Mouse (Mus musculus) layer of hippocampus, adult 9-10 months (tissue): ENCODE measurements at regions not wholly inside any gene's neighbourhood (a gene's known extent, or its start where the extent isn't known, plus 50 kb on each side); places are given as distances from the start of the nearest gene placed in this dataset.

Experiments used
- DNase-seq: peaks from one replicate; pipeline ENCODE4 v3.0.0; 2022; ENCODE audit warnings: low spot score

GRCm38 (mm10) chr15:94049638-94050273 lies 415.5 kb downstream of the Adamts20 start:
- no peak for DNase-seq

GRCm38 (mm10) chr15:94046186-94046585 lies 419.0 kb downstream of the Adamts20 start:
- no peak for DNase-seq

- DNase-seq = peak; percentile 33
These were observed 420.0 kb downstream of the Adamts20 start for GRCm38 (mm10) chr15:94045131-94045756.

- no peak for DNase-seq
These were observed 432.3 kb downstream of the Adamts20 start for GRCm38 (mm10) chr15:94032957-94033356.

- no peak for DNase-seq
These were observed 430.5 kb upstream of the Prickle1 start for GRCm38 (mm10) chr15:94025996-94026696.

- DNase-seq = no peak
These were observed 429.7 kb upstream of the Prickle1 start for GRCm38 (mm10) chr15:94025239-94025971.

- no peak for DNase-seq
These were observed 429.1 kb upstream of the Prickle1 start for GRCm38 (mm10) chr15:94024806-94025205.

GRCm38 (mm10) chr15:94024126-94024730 lies 428.5 kb upstream of the Prickle1 start:
- no peak for DNase-seq

GRCm38 (mm10) chr15:94023501-94023900 lies 427.8 kb upstream of the Prickle1 start:
- DNase-seq = no peak

- no peak for DNase-seq
These were observed 422.1 kb upstream of the Prickle1 start for GRCm38 (mm10) chr15:94017814-94018213.

GRCm38 (mm10) chr15:94011499-94011898 lies 415.8 kb upstream of the Prickle1 start:
- no peak for DNase-seq

GRCm38 (mm10) chr15:94006082-94006481 lies 410.4 kb upstream of the Prickle1 start:
- DNase-seq = no peak

- DNase-seq = no peak
These were observed 409.2 kb upstream of the Prickle1 start for GRCm38 (mm10) chr15:94004911-94005310.

GRCm38 (mm10) chr15:94003145-94003544 lies 407.5 kb upstream of the Prickle1 start:
- no peak for DNase-seq

GRCm38 (mm10) chr15:93994542-93994941 lies 398.9 kb upstream of the Prickle1 start:
- no peak for DNase-seq

- no peak for DNase-seq
These were observed 394.4 kb upstream of the Prickle1 start for GRCm38 (mm10) chr15:93990139-93990538.

- DNase-seq = no peak
These were observed 392.7 kb upstream of the Prickle1 start for GRCm38 (mm10) chr15:93988367-93988766.

- DNase-seq = no peak
These were observed 391.1 kb upstream of the Prickle1 start for GRCm38 (mm10) chr15:93986631-93987429.

- DNase-seq = no peak
These were observed 386.4 kb upstream of the Prickle1 start for GRCm38 (mm10) chr15:93982091-93982490.

GRCm38 (mm10) chr15:93977494-93977893 lies 381.8 kb upstream of the Prickle1 start:
- no peak for DNase-seq

GRCm38 (mm10) chr15:93974727-93975126 lies 379.0 kb upstream of the Prickle1 start:
- DNase-seq = no peak
